Mouse (Mus musculus): Measurements from ENCODE around the gene Ahnak2. TPM values are rescaled to one million over a fixed set of nuclear protein-coding genes. Genes with fewer than 3 reads are reported as not detected.

Gene Ahnak2
- polyA plus RNA-seq, 1 experiment: 25.8 TPM

DNA sequence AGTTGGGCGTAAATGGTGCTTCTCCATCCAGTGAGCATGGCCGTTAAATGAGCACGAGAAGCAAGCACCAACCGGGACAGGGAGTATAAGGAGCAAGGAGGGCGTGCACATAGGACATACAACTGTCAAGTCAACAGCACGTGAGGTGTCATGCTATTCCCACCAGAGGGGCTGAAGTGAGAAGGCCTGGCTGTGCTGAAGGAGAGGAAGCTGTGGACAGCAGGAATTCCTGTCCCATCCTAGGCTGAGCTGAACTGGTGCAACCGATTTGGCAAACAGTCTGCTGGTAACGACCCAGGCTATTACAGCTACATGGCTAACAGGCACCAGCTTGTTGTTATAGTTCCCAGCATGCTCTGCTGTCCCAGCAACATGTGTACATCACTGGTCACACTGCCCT is 11.4 kb downstream of the Ahnak2 start:
- no peaks in the 10 kb centered on the region for H3K27me3 ChIP-seq (ENCODE audit: control insufficient read depth, insufficient read depth, low read length, poor library complexity, severe bottlenecking)
- H3K9ac ChIP-seq (ENCODE audit: low read depth, poor library complexity, severe bottlenecking): no peak overlapping the region
- H3K4me3 ChIP-seq (ENCODE audit: low read depth, low read length): no peak overlapping the region
- no peak overlapping the region for H3K27ac ChIP-seq (ENCODE audit: insufficient read depth, low read length)
- H3K36me3 ChIP-seq (ENCODE audit: control insufficient read depth, insufficient read depth, low read length, poor library complexity, severe bottlenecking): no peaks in the 10 kb centered on the region
- TF ChIP-seq EP300 (IDR thresholded peaks at IDR 0.05; ENCODE audit: insufficient read depth, low read depth, low read length) (no peak), CTCF (IDR thresholded peaks at IDR 0.05; ENCODE audit: low read depth, low read length) (no peak), POLR2A (IDR thresholded peaks at IDR 0.05; ENCODE audit: insufficient read depth, low read length) (no peak)
- peaks cover 5% of the 10 kb centered on the region for H3K4me1 ChIP-seq (ENCODE audit: control insufficient read depth, insufficient read depth, low read length)
- H3K9me3 ChIP-seq (replicated peaks; ENCODE audit: control insufficient read depth, insufficient read depth, low read length, poor library complexity, severe bottlenecking): no peaks in the 10 kb centered on the region

DNA sequence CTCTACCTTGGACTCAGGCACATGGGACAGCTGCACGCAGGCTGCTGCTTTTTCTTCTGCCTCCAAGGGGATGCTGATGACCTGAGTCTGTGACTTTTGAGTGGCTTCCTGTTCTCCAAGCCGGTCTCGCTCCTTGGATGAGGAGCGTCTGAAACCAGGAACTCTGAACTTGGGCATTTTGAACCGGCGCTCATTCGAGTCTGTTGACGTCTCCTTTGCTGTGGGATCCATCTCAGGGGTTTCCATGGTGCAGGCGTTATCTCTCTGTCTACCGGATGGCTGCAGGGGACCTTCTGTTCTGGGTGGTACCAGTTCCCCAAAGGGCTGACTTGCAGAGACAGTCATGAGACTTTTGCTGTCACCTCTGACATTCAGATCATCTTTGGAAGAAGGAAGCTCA is 28.0 kb downstream of the Ahnak2 start:
- Histone ChIP-seq H3K9ac (ENCODE audit: low read depth, poor library complexity, severe bottlenecking) (no peak overlapping the region), H3K4me1 (ENCODE audit: control insufficient read depth, insufficient read depth, low read length) (no peaks in the 10 kb centered on the region), H3K9me3 (replicated peaks; ENCODE audit: control insufficient read depth, insufficient read depth, low read length, poor library complexity, severe bottlenecking) (no peaks in the 10 kb centered on the region), H3K4me3 (ENCODE audit: low read depth, low read length) (no peak overlapping the region), H3K27me3 (ENCODE audit: control insufficient read depth, insufficient read depth, low read length, poor library complexity, severe bottlenecking) (no peaks in the 10 kb centered on the region), H3K27ac (ENCODE audit: insufficient read depth, low read length) (no peak overlapping the region), H3K36me3 (ENCODE audit: control insufficient read depth, insufficient read depth, low read length, poor library complexity, severe bottlenecking) (no peaks in the 10 kb centered on the region)
- TF ChIP-seq POLR2A (IDR thresholded peaks at IDR 0.05; ENCODE audit: insufficient read depth, low read length) (no peak), CTCF (IDR thresholded peaks at IDR 0.05; ENCODE audit: low read depth, low read length) (no peak), EP300 (IDR thresholded peaks at IDR 0.05; ENCODE audit: insufficient read depth, low read depth, low read length) (no peak)

DNA sequence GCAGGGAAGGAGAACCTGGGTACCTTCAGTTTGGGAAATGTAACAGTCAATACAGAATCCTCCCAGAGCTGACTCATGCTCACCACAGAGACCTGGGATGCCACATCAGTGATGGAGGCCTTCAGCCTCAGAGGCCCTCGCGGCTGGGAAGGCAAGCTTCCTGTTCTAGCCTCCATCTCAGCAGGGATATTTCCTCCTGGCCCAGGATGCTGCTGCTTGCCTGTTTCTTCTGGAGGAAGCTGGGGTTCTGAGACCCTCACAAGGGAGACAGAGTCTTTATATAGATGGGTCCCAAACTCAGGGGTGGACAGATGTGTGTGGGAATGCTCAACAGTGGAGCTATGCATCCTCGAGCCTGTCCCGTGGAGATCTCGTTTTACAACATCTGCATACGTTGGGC is 28.4 kb downstream of the Ahnak2 start:
- Histone ChIP-seq H3K4me1 (ENCODE audit: control insufficient read depth, insufficient read depth, low read length) (no peaks in the 10 kb centered on the region), H3K9me3 (replicated peaks; ENCODE audit: control insufficient read depth, insufficient read depth, low read length, poor library complexity, severe bottlenecking) (no peaks in the 10 kb centered on the region), H3K27me3 (ENCODE audit: control insufficient read depth, insufficient read depth, low read length, poor library complexity, severe bottlenecking) (no peaks in the 10 kb centered on the region), H3K9ac (ENCODE audit: low read depth, poor library complexity, severe bottlenecking) (no peak overlapping the region), H3K36me3 (ENCODE audit: control insufficient read depth, insufficient read depth, low read length, poor library complexity, severe bottlenecking) (no peaks in the 10 kb centered on the region), H3K4me3 (ENCODE audit: low read depth, low read length) (no peak overlapping the region), H3K27ac (ENCODE audit: insufficient read depth, low read length) (no peak overlapping the region)
- TF ChIP-seq CTCF (IDR thresholded peaks at IDR 0.05; ENCODE audit: low read depth, low read length): no peak
- no peak for TF ChIP-seq POLR2A (IDR thresholded peaks at IDR 0.05; ENCODE audit: insufficient read depth, low read length)
- TF ChIP-seq EP300 (IDR thresholded peaks at IDR 0.05; ENCODE audit: insufficient read depth, low read depth, low read length): no peak

DNA sequence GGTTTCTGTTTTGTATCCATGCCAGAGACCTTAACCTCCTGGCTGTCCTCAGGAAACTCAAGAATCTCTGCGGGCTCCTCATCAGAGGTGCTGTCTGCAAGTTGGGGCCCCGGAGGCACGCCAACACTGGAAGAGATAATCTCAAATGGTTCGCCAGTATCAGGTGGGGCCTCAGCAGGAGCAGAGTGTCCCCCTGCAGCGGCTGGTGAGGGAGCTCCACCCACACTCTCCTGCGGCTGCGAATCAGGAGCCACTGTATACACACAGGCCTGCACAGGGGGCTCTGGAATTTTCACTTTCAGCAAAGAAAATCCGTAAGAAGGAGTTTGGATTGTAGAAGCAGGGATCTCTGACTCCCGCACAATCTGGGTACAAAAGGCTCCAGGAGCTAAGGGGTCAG is 29.1 kb downstream of the Ahnak2 start:
- H3K27ac ChIP-seq (ENCODE audit: insufficient read depth, low read length): no peak overlapping the region
- no peak for TF ChIP-seq CTCF (IDR thresholded peaks at IDR 0.05; ENCODE audit: low read depth, low read length)
- TF ChIP-seq POLR2A (IDR thresholded peaks at IDR 0.05; ENCODE audit: insufficient read depth, low read length): no peak
- no peak for TF ChIP-seq EP300 (IDR thresholded peaks at IDR 0.05; ENCODE audit: insufficient read depth, low read depth, low read length)
- H3K36me3 ChIP-seq (ENCODE audit: control insufficient read depth, insufficient read depth, low read length, poor library complexity, severe bottlenecking): no peaks in the 10 kb centered on the region
- H3K4me3 ChIP-seq (ENCODE audit: low read depth, low read length): no peak overlapping the region
- H3K9ac ChIP-seq (ENCODE audit: low read depth, poor library complexity, severe bottlenecking): no peak overlapping the region
- H3K27me3 ChIP-seq (ENCODE audit: control insufficient read depth, insufficient read depth, low read length, poor library complexity, severe bottlenecking): no peaks in the 10 kb centered on the region
- no peaks in the 10 kb centered on the region for H3K4me1 ChIP-seq (ENCODE audit: control insufficient read depth, insufficient read depth, low read length)
- H3K9me3 ChIP-seq (replicated peaks; ENCODE audit: control insufficient read depth, insufficient read depth, low read length, poor library complexity, severe bottlenecking): no peaks in the 10 kb centered on the region

DNA sequence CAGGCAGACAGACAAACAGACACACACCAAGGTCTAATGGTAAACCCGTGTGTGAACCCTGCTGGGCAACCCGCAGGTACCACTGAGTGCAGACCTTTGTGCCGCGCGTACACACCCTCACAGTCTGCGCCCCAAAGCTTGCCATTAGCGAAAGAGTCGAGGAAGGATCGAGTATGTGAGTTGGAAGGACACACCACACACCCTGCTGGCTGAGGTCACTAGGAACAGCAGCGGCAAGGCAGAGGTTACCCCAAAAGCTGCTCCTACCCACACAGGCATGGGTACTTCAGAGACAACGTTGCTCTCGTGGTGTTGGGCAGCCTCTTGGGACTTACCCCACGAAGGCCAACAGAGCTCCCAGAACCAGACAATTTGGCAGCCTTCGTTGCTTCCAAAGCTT is 30.2 kb downstream of the Ahnak2 start:
- Histone ChIP-seq H3K4me3 (ENCODE audit: low read depth, low read length) (no peak overlapping the region), H3K36me3 (ENCODE audit: control insufficient read depth, insufficient read depth, low read length, poor library complexity, severe bottlenecking) (no peaks in the 10 kb centered on the region), H3K4me1 (ENCODE audit: control insufficient read depth, insufficient read depth, low read length) (no peaks in the 10 kb centered on the region), H3K9me3 (replicated peaks; ENCODE audit: control insufficient read depth, insufficient read depth, low read length, poor library complexity, severe bottlenecking) (no peaks in the 10 kb centered on the region), H3K9ac (ENCODE audit: low read depth, poor library complexity, severe bottlenecking) (no peak overlapping the region), H3K27me3 (ENCODE audit: control insufficient read depth, insufficient read depth, low read length, poor library complexity, severe bottlenecking) (no peaks in the 10 kb centered on the region), H3K27ac (ENCODE audit: insufficient read depth, low read length) (no peak overlapping the region)
- no peak for TF ChIP-seq EP300 (IDR thresholded peaks at IDR 0.05; ENCODE audit: insufficient read depth, low read depth, low read length)
- no peak for TF ChIP-seq POLR2A (IDR thresholded peaks at IDR 0.05; ENCODE audit: insufficient read depth, low read length)
- no peak for TF ChIP-seq CTCF (IDR thresholded peaks at IDR 0.05; ENCODE audit: low read depth, low read length)

DNA sequence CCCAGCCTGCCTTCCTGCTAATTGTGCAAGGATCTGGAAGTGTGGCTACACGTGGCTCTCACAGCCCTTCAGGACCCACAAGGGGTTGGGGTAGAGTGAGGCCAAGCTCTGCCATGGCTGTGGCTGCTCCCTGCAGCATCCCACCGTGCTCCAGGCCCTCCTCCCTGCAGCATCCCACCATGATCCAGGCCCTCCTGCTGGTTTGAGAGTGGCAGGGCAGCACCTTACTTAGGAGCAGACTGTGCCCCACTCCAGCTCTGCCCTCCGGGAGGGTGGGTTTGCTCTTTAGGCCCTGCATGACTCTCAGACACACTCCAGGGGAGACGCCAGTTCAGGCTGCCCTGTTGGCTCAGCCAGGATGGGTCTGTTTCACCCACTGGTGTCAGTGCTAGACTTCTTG is 32.1 kb downstream of the Ahnak2 start:
- TF ChIP-seq POLR2A (IDR thresholded peaks at IDR 0.05; ENCODE audit: insufficient read depth, low read length): no peak
- TF ChIP-seq CTCF (IDR thresholded peaks at IDR 0.05; ENCODE audit: low read depth, low read length): no peak
- no peak for TF ChIP-seq EP300 (IDR thresholded peaks at IDR 0.05; ENCODE audit: insufficient read depth, low read depth, low read length)
- Histone ChIP-seq H3K9me3 (replicated peaks; ENCODE audit: control insufficient read depth, insufficient read depth, low read length, poor library complexity, severe bottlenecking) (no peaks in the 10 kb centered on the region), H3K36me3 (ENCODE audit: control insufficient read depth, insufficient read depth, low read length, poor library complexity, severe bottlenecking) (no peaks in the 10 kb centered on the region), H3K4me3 (ENCODE audit: low read depth, low read length) (no peak overlapping the region), H3K27me3 (ENCODE audit: control insufficient read depth, insufficient read depth, low read length, poor library complexity, severe bottlenecking) (no peaks in the 10 kb centered on the region), H3K9ac (ENCODE audit: low read depth, poor library complexity, severe bottlenecking) (no peak overlapping the region), H3K27ac (ENCODE audit: insufficient read depth, low read length) (no peak overlapping the region), H3K4me1 (ENCODE audit: control insufficient read depth, insufficient read depth, low read length) (no peaks in the 10 kb centered on the region)
